Mouse (Mus musculus): ENCODE measurements around the gene Kif6. TPM values are rescaled to one million over a fixed set of nuclear protein-coding genes. Genes with fewer than 3 reads are reported as not detected.
A peak's percentile ranks its signal among the peaks of the same experiment; 100 is the strongest.

Kif6 gene
- total and polyA plus RNA-seq, 2 experiments from 2014 or later: 1.7 to 40.5 TPM

DNA sequence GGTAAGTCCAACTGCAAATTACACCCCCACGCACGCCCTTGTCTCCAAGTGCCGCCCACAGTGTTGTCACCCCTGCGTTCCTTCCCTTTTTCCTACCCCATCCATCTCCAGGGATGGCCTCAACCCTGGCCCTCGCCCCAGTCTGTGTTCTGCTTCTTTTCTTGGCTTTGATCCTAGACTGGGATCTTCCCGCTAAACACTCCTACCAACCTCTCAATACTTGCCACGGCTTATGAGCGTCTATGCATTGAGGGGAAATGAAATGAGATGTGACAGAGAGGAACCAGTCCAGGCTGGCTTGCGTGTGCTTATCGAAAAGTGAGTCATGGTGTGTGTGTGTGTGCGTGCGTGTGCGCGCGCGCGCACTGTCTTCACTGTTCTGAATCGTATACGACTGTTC, 141.9 kb downstream of the Kif6 start:
- H3K27ac ChIP-seq (ENCODE audit: low read depth): no peak overlapping the region
- no peaks in the 10 kb centered on the region for H3K27me3 ChIP-seq (ENCODE audit: control insufficient read depth, insufficient read depth, low read length)
- ATAC-seq (ENCODE audit: insufficient read depth, low read depth): peak; percentile 64
- peaks cover 5% of the 10 kb centered on the region; the same call in 1 of the 2 replicates for H3K4me1 ChIP-seq (ENCODE audit: control insufficient read depth, insufficient read depth)
- H3K9ac ChIP-seq (replicated peaks; ENCODE audit: low read depth, low read length): no peak overlapping the region
- WGBS: 65% methylated on average over 19 of the region's 19 CpGs
- TF ChIP-seq EP300 (IDR thresholded peaks at IDR 0.05; ENCODE audit: low read depth): no peak
- TF ChIP-seq CTCF (IDR thresholded peaks at IDR 0.05; ENCODE audit: low read depth): no peak
- no peak overlapping the region for H3K4me3 ChIP-seq (ENCODE audit: low read depth, low read length)
- 0 out of 2 replicates have a peak, but pooled peaks cover 6% of the 10 kb centered on the region for H3K9me3 ChIP-seq (replicated peaks; ENCODE audit: control insufficient read depth, low read length)
- no peak overlapping the region for H3K4me2 ChIP-seq (ENCODE audit: low read depth, low read length)
- DNase-seq (ENCODE audit: low spot score): peak; percentile 23
- H3K36me3 ChIP-seq (replicated peaks; ENCODE audit: control insufficient read depth, insufficient read depth, low read length): no peaks in the 10 kb centered on the region

DNA sequence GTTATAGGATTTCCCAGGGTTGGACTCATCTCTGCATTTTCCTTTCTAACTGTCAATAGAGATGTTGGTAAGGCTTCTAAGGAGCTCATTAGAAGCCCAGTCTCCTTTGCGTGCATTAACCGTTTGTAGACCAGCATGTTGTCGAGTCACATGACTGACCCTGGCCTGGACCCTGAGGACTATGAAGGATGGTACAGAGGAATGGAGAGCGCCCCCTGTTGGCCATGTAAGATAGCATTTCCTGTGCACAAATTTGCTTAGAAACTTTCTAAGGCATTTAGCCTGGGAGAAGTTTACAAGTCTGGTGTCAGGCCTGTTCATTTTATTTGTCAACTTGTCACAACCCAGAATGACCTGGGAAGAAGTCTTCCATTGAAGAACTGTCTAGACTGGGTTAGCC, 144.1 kb downstream of the Kif6 start:
- Histone ChIP-seq H3K27ac (ENCODE audit: low read depth) (no peak overlapping the region), H3K4me3 (ENCODE audit: low read depth, low read length) (no peak overlapping the region), H3K27me3 (ENCODE audit: control insufficient read depth, insufficient read depth, low read length) (no peaks in the 10 kb centered on the region), H3K4me1 (ENCODE audit: control insufficient read depth, insufficient read depth) (peaks cover 5% of the 10 kb centered on the region; the same call in 1 of the 2 replicates), H3K9ac (replicated peaks; ENCODE audit: low read depth, low read length) (no peak overlapping the region), H3K9me3 (replicated peaks; ENCODE audit: control insufficient read depth, low read length) (0 out of 2 replicates have a peak, but pooled peaks cover 6% of the 10 kb centered on the region), H3K36me3 (replicated peaks; ENCODE audit: control insufficient read depth, insufficient read depth, low read length) (no peaks in the 10 kb centered on the region), H3K4me2 (ENCODE audit: low read depth, low read length) (no peak overlapping the region)
- WGBS: 62% methylated on average over 4 of the region's 4 CpGs
- TF ChIP-seq EP300 (IDR thresholded peaks at IDR 0.05; ENCODE audit: low read depth): no peak
- TF ChIP-seq CTCF (IDR thresholded peaks at IDR 0.05; ENCODE audit: low read depth): no peak
- DNase-seq (ENCODE audit: low spot score) (no peak), ATAC-seq (ENCODE audit: insufficient read depth, low read depth) (no peak)

DNA sequence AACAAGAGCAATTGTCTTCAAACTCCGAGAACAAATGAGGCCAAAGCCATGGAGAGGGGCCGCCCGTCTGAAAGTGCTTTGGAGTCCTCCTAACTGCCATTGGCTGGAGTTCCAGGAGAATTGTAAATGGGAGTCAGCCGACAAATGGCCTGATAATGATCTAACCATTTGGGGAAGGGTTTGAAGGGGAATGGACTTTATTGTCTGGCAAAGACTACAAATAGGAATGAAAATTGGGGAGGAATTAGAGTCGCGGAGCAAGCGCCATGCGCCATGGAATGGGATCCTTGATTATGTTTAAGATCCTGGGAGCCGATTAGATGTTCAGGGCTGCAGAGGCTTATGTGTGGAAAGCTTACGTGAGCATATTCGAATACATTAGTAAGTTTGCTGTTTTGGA, 146.3 kb downstream of the Kif6 start:
- no peak overlapping the region for H3K9ac ChIP-seq (replicated peaks; ENCODE audit: low read depth, low read length)
- H3K4me1 ChIP-seq (ENCODE audit: control insufficient read depth, insufficient read depth): peaks cover 2% of the 10 kb centered on the region; the same call in 1 of the 2 replicates
- no peaks in the 10 kb centered on the region for H3K27me3 ChIP-seq (ENCODE audit: control insufficient read depth, insufficient read depth, low read length)
- no peaks in the 10 kb centered on the region for H3K9me3 ChIP-seq (replicated peaks; ENCODE audit: control insufficient read depth, low read length)
- H3K27ac ChIP-seq (ENCODE audit: low read depth): no peak overlapping the region
- no peaks in the 10 kb centered on the region for H3K36me3 ChIP-seq (replicated peaks; ENCODE audit: control insufficient read depth, insufficient read depth, low read length)
- TF ChIP-seq CTCF (IDR thresholded peaks at IDR 0.05; ENCODE audit: low read depth) (no peak), EP300 (IDR thresholded peaks at IDR 0.05; ENCODE audit: low read depth) (no peak)
- no peak overlapping the region for H3K4me2 ChIP-seq (ENCODE audit: low read depth, low read length)
- no peak for DNase-seq (ENCODE audit: low spot score)
- H3K4me3 ChIP-seq (ENCODE audit: low read depth, low read length): no peak overlapping the region
- no peak for ATAC-seq (ENCODE audit: insufficient read depth, low read depth)
- 72% methylated on average over 11 of the region's 11 CpGs for WGBS

DNA sequence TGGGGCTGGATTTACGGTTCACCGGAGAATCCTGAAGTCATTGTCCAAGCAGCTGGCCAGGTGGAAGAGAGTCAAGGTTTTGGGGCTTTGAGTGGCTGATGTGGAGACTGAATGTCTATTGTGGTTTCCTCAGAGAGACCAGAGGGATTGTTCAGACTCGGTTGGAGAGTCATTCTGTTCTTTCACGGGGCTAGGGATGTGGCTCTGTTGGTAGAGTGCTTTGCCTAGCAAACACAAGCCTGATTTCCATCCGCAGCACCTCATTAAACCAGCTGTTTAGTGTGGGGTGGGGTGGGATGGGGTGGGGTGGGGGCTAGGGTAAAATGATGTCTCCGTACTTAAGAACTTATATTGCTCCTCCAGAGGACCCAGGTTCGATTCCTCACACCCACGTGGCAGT, 146.9 kb downstream of the Kif6 start:
- no peak overlapping the region for H3K4me2 ChIP-seq (ENCODE audit: low read depth, low read length)
- no peaks in the 10 kb centered on the region for H3K4me1 ChIP-seq (ENCODE audit: control insufficient read depth, insufficient read depth)
- H3K27ac ChIP-seq (ENCODE audit: low read depth): no peak overlapping the region
- TF ChIP-seq CTCF (IDR thresholded peaks at IDR 0.05; ENCODE audit: low read depth) (no peak), EP300 (IDR thresholded peaks at IDR 0.05; ENCODE audit: low read depth) (no peak)
- no peak overlapping the region for H3K9ac ChIP-seq (replicated peaks; ENCODE audit: low read depth, low read length)
- H3K36me3 ChIP-seq (replicated peaks; ENCODE audit: control insufficient read depth, insufficient read depth, low read length): no peaks in the 10 kb centered on the region
- no peaks in the 10 kb centered on the region for H3K9me3 ChIP-seq (replicated peaks; ENCODE audit: control insufficient read depth, low read length)
- DNase-seq (ENCODE audit: low spot score) (no peak), ATAC-seq (ENCODE audit: insufficient read depth, low read depth) (no peak)
- H3K27me3 ChIP-seq (ENCODE audit: control insufficient read depth, insufficient read depth, low read length): no peaks in the 10 kb centered on the region
- 74% methylated on average over 8 of the region's 8 CpGs for WGBS
- no peak overlapping the region for H3K4me3 ChIP-seq (ENCODE audit: low read depth, low read length)

DNA sequence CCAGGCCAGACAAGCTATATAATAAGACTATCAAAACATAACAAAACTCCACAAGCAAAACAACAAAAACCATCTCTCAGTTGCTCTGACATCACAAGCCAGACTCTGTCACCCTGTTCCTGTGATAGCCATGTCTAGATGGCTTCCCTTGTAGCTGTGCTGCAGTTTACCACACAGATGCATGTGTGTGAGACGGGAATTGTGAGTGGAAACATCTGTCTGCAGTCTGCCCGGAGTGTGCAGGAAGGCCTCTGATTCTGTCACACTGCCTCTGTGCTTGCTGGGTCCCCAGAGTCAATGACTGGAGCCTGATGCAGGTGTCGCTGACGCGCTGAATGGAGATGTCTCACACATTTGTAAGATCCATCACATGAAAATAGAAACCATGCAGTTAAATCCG, 150.0 kb downstream of the Kif6 start:
- Histone ChIP-seq H3K4me2 (ENCODE audit: low read depth, low read length) (no peak overlapping the region), H3K27me3 (ENCODE audit: control insufficient read depth, insufficient read depth, low read length) (no peaks in the 10 kb centered on the region), H3K36me3 (replicated peaks; ENCODE audit: control insufficient read depth, insufficient read depth, low read length) (no peaks in the 10 kb centered on the region), H3K27ac (ENCODE audit: low read depth) (no peak overlapping the region), H3K4me3 (ENCODE audit: low read depth, low read length) (no peak overlapping the region), H3K9ac (replicated peaks; ENCODE audit: low read depth, low read length) (no peak overlapping the region), H3K9me3 (replicated peaks; ENCODE audit: control insufficient read depth, low read length) (no peaks in the 10 kb centered on the region), H3K4me1 (ENCODE audit: control insufficient read depth, insufficient read depth) (no peaks in the 10 kb centered on the region)
- DNase-seq (ENCODE audit: low spot score) (no peak), ATAC-seq (ENCODE audit: insufficient read depth, low read depth) (no peak)
- WGBS: 50% methylated on average over 6 of the region's 6 CpGs
- TF ChIP-seq EP300 (IDR thresholded peaks at IDR 0.05; ENCODE audit: low read depth) (no peak), CTCF (IDR thresholded peaks at IDR 0.05; ENCODE audit: low read depth) (no peak)

DNA sequence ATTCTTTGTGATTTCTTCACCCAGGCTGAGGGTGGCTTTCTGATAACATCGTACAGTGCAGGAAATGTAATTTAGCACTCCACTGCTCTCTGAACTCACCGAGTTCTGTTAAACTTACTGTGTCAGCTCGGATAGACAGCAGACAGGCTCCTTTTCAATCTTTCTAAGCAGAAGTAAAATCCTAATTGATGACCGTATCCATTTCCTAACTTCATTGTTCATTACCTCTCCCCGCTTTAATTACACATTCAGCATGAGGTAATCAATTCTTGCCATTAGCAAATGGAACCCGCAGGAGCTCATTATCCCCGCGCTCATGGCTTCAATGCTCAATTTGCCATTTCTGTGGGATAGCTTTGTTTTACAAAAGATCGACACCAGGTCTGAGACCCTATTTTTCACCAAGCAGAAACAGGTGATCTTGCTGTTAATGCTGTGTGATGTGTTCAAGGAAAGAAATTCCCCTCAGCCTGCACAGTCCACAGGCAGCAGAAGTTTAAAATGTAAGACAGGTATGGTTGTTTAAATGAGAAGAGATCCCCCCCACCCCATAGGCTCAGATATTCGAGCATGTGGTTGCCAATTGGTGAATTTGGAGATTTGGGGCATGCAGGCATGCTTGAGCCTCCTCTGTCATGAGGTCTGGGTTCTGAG, 152.9 kb downstream of the Kif6 start:
- 56% methylated on average over 10 of the region's 10 CpGs for WGBS
- TF ChIP-seq EP300 (IDR thresholded peaks at IDR 0.05; ENCODE audit: low read depth) (no peak), CTCF (IDR thresholded peaks at IDR 0.05; ENCODE audit: low read depth) (no peak)
- Histone ChIP-seq H3K9me3 (replicated peaks; ENCODE audit: control insufficient read depth, low read length) (no peaks in the 10 kb centered on the region), H3K4me3 (ENCODE audit: low read depth, low read length) (no peak overlapping the region), H3K4me2 (ENCODE audit: low read depth, low read length) (no peak overlapping the region), H3K4me1 (ENCODE audit: control insufficient read depth, insufficient read depth) (no peaks in the 10 kb centered on the region), H3K27ac (ENCODE audit: low read depth) (no peak overlapping the region), H3K9ac (replicated peaks; ENCODE audit: low read depth, low read length) (no peak overlapping the region), H3K36me3 (replicated peaks; ENCODE audit: control insufficient read depth, insufficient read depth, low read length) (no peaks in the 10 kb centered on the region), H3K27me3 (ENCODE audit: control insufficient read depth, insufficient read depth, low read length) (no peaks in the 10 kb centered on the region)
- ATAC-seq (ENCODE audit: insufficient read depth, low read depth) (no peak), DNase-seq (ENCODE audit: low spot score) (no peak)
